Mouse (Mus musculus) forebrain, embryonic 13.5 days (tissue): Measurements from ENCODE around the gene Wdfy3. TPM values are rescaled to one million over a fixed set of nuclear protein-coding genes. Genes with fewer than 3 reads are reported as not detected.

Experiments
- ATAC-seq: fragments of 200-750 bp; cut with Nextera tagmentation; 2 replicates; pipeline ENCODE4 v1.8.0; 2017
- H3K27ac ChIP-seq: fragments of 300-500 bp; sonication (generic); 2 replicates; pipeline ENCODE4 v1.5.1; 2015; ENCODE audit warnings: inconsistent platforms, mild to moderate bottlenecking, moderate library complexity
- H3K27me3 ChIP-seq: fragments of 300-500 bp; sonication (generic); 2 replicates; pipeline ENCODE4 v1.6.1; 2015; ENCODE audit warnings: mild to moderate bottlenecking, inconsistent platforms
- H3K36me3 ChIP-seq: fragments of 300-500 bp; sonication (generic); 2 replicates; pipeline ENCODE4 v1.6.1; 2015; ENCODE audit warnings: mild to moderate bottlenecking, inconsistent platforms; ENCODE audit not compliant: poor library complexity, severe bottlenecking
- H3K4me1 ChIP-seq: fragments of 300-500 bp; sonication (generic); 2 replicates; pipeline ENCODE4 v1.6.1; 2015; ENCODE audit warnings: inconsistent platforms
- H3K4me2 ChIP-seq: fragments of 300-500 bp; sonication (generic); 2 replicates; pipeline ENCODE4 v1.6.1; 2015; ENCODE audit warnings: inconsistent platforms, mild to moderate bottlenecking, moderate library complexity
- H3K4me3 ChIP-seq: fragments of 300-500 bp; sonication (generic); 2 replicates; pipeline ENCODE4 v1.5.1; 2015; ENCODE audit warnings: mild to moderate bottlenecking, inconsistent platforms
- H3K9ac ChIP-seq: fragments of 300-500 bp; sonication (generic); 2 replicates; pipeline ENCODE4 v1.6.1; 2015; ENCODE audit warnings: mild to moderate bottlenecking, inconsistent platforms
- H3K9me3 ChIP-seq: fragments of 300-500 bp; sonication (generic); replicated peaks from 2 replicates; pipeline ENCODE4 v1.6.1; 2016; ENCODE audit warnings: inconsistent platforms
- WGBS: fragments of 180-500 bp; shearing (Covaris S2); methylation state at CpG from one replicate; pipeline ENCODE4 v1.1.7; 2015; 5-methylcytosine and 5-hydroxymethylcytosine counted together
- polyA plus RNA-seq: library from polyadenylated mRNA; unstranded; fragments of >200 nt; fragmentation: Nextera tagmentation; extraction: Ambion mirVana; gene quantifications from 2 replicates; pipeline ENCODE4 v1.2.1, GENCODE M21; 2015

The Wdfy3 gene
- polyA plus RNA-seq, 1 experiment from 2014 or later = 22.9 TPM

DNA sequence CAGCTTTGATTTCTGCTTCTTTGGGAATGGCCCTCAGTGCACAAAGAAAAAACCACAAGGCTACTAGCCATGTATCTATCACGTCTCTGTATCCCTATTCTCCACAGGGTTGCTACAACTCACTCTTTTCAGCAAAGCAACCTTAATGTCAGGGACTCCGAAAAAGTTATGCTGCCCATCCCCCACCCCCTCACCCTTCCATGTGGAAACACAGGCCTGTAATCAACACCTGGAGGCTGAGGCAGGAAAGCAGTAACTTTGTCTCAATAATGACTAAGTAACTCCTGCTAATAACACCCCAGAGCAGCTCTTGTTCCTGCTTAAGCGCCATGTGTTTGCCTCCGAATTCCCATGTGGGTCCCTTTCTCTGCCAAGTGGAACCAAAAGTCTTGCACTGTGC is 17.3 kb downstream of the Wdfy3 start:
- Histone ChIP-seq H3K4me1 (peaks cover 18% of the 10 kb centered on the region), H3K27me3 (no peaks in the 10 kb centered on the region), H3K9me3 (no peaks in the 10 kb centered on the region), H3K4me2 (no peak overlapping the region), H3K36me3 (peaks cover 5% of the 10 kb centered on the region; the same call in 1 of the 2 replicates), H3K27ac (no peak overlapping the region), H3K4me3 (no peak overlapping the region), H3K9ac (no peak overlapping the region)
- ATAC-seq = no peak
- 93% methylated on average over 4 of the region's 4 CpGs for WGBS

DNA sequence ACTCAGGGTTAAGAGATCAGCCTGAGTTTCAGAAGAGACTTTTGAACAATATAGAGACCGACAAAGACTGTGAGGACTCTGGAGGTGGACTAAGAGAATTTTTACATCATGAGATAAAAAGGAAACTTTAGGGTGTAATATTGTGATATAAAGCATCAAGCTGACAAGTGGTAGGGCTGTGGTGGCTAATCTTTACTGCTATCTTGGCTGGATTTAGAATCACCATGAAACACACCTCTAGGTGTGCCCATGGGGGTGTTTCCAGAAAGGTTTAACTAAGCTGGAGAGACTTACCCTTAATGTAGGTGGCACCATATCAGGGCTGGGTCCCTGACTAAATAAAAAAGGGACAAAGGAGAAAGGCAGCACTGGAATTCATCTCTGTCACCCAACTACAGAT is 19.0 kb downstream of the Wdfy3 start:
- WGBS = 98% methylated on average over 1 of the region's 1 CpGs
- Histone ChIP-seq H3K9ac (no peak overlapping the region), H3K27me3 (no peaks in the 10 kb centered on the region), H3K36me3 (peaks cover 5% of the 10 kb centered on the region; the same call in 1 of the 2 replicates), H3K4me3 (no peak overlapping the region), H3K27ac (no peak overlapping the region), H3K9me3 (no peaks in the 10 kb centered on the region), H3K4me2 (no peak overlapping the region), H3K4me1 (peaks cover 12% of the 10 kb centered on the region)
- ATAC-seq = no peak

DNA sequence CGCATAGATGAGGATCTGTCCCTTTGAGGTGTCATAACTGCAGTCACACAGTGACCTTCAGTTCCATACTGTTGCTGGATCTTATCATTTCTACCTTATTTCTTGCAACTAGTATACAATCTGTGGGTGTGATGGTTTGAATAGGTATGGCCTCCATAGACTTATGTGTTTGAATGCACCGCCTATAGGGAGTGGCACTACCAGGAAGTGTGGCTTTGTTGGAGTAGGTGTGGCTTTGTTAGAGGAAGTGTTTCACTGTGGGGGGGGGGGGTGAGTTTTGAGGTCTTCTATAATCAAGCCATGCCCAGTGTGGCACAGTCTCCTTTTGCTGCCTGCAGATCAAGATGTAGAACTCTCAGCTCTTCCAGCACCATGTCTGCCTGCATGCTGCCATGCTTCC is 21.3 kb downstream of the Wdfy3 start:
- WGBS = 97% methylated on average over 2 of the region's 2 CpGs

DNA sequence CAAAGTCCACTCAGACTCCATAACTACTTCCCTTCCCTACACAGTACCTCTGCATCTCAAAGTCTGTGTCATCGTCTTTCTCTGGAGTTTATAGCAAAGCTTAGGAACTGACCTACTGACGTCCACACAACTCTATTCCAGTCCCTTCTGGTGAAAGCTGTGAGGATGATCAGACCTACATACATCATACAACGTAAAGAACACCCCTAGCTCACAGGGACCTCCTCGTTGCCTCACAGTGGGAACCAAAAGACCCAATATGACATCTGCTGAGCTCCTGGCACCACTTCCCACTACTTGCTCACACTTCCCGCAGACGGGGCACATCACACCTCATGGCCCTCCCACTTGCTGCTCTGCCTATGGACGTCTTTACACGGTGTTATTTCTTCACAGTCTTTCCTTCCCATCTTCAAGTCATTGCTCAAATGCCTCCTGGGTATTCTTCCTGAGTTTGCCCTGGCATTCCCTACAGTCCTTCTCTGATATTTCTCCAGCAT is 23.1 kb downstream of the Wdfy3 start:
- H3K27me3 ChIP-seq = no peaks in the 10 kb centered on the region

More for the DNA sequence above, 21.3 kb downstream of the Wdfy3 start:
- no peaks in the 10 kb centered on the region for H3K27me3 ChIP-seq
- H3K36me3 ChIP-seq = peaks cover 16% of the 10 kb centered on the region
- H3K27ac ChIP-seq = no peak overlapping the region
- ATAC-seq = no peak
- H3K4me2 ChIP-seq = no peak overlapping the region
- H3K4me3 ChIP-seq = no peak overlapping the region
- no peaks in the 10 kb centered on the region; the same call in 1 of the 2 replicates for H3K4me1 ChIP-seq
- H3K9me3 ChIP-seq = no peaks in the 10 kb centered on the region; the same call in 1 of the 2 replicates
- H3K9ac ChIP-seq = no peak overlapping the region

DNA sequence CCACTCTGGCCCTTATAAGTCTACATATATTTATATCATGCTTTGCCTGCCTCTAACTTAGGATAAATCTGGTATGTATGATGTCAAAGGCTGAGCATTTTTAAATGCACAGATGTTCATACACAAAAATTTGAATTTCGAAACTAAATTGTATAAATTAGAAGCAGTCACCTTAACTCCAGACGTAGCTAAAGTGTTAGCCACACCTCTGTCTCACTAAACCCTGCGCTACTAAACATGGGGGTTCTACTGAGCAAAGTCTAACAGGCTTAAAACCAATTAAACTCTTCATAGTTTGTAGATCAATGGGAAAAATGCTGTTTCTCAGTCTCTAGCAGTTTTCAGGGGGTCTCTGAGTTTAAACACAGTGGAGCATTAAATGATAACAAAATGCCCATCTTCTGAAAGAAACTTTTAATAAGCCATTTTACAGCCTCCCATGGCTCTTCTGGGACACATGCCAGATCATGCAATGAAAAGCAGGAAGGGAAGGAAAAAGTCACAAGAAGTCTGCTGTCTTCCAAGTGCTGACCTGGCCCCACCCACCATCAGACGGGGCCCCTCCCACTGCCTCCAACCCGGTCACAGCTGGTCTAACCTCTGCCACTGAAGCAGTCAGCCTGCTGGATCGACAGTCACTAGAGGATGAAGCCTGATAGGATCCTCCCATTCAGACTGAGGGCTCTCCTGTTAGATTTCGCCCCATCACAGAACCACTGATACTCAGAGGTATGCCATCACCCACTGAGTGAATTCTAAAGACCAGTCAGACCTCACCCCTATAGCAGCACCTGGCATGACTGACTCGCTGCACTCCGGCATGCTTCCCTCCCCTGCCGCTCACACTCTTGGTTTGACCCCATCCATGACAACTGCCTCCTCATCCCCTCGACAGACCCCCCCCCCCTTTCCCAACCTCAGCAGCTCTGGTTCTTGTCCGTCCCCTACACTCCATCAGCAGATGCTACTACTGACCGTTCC is 23.8 kb downstream of the Wdfy3 start:
- 85% methylated on average over 13 of the region's 13 CpGs for WGBS
- no peak overlapping the region for H3K4me2 ChIP-seq
- no peak for ATAC-seq
- peaks cover 22% of the 10 kb centered on the region for H3K36me3 ChIP-seq
- no peaks in the 10 kb centered on the region; the same call in 1 of the 2 replicates for H3K9me3 ChIP-seq
- H3K4me1 ChIP-seq = no peaks in the 10 kb centered on the region; the same call in 1 of the 2 replicates
- no peak overlapping the region for H3K4me3 ChIP-seq
- H3K27me3 ChIP-seq = no peaks in the 10 kb centered on the region
- no peak overlapping the region for H3K27ac ChIP-seq
- no peak overlapping the region for H3K9ac ChIP-seq

More for the DNA sequence above, 23.1 kb downstream of the Wdfy3 start:
- no peak overlapping the region for H3K9ac ChIP-seq
- no peak overlapping the region for H3K27ac ChIP-seq
- peaks cover 14% of the 10 kb centered on the region for H3K36me3 ChIP-seq
- 91% methylated on average over 8 of the region's 8 CpGs for WGBS
- ATAC-seq = no peak
- H3K4me2 ChIP-seq = no peak overlapping the region
- no peaks in the 10 kb centered on the region; the same call in 1 of the 2 replicates for H3K4me1 ChIP-seq
- no peak overlapping the region for H3K4me3 ChIP-seq
- no peaks in the 10 kb centered on the region; the same call in 1 of the 2 replicates for H3K9me3 ChIP-seq

DNA sequence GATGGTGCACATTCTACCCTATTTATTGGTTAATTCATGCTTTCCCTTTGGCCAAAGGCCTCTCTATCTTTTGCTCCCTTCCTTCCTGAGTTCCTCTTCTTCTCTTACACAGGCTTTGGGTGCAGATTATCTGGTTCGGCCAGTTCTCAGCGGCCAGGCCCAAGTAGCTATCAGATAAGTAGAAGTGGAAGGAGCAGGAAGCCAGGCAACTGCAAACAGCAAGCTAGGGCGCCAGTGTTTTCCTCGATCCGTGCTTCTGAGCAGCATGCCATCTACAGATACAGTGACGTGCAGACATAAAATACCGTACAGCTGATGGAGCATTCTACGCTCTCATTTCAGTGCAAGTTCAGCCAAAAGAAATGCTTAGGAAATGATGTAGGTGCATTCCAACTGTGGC is 24.5 kb downstream of the Wdfy3 start:
- no peaks in the 10 kb centered on the region for H3K27me3 ChIP-seq
- no peaks in the 10 kb centered on the region; the same call in 1 of the 2 replicates for H3K9me3 ChIP-seq
- 91% methylated on average over 8 of the region's 8 CpGs for whole genome bisulfite sequencing
- no peak overlapping the region for H3K4me3 ChIP-seq
- H3K4me2 ChIP-seq = no peak overlapping the region
- no peak overlapping the region for H3K27ac ChIP-seq
- no peak overlapping the region for H3K9ac ChIP-seq
- H3K4me1 ChIP-seq = no peaks in the 10 kb centered on the region; the same call in 1 of the 2 replicates
- peaks cover 29% of the 10 kb centered on the region for H3K36me3 ChIP-seq
- no peak for ATAC-seq

DNA sequence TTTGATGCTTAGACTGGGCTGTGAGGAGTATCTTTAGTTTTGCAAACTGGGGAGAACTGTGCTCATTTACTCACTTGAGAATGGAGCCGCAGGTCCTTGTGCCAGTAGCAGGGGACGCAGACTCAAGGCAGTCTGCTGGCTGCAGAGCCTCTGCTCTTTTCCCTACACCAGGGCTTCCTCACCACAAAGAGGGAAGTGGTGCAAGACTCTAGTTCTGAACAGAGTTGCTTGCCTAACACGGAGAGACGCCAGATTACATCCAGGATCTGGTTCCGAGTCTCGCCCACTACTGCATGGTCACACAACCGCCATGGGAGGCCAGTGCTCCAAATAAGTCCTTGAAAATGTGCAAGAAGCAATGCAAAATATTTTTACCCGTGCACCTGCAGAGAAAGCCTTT is 36.4 kb downstream of the Wdfy3 start:
- Histone ChIP-seq H3K9me3 (peaks cover 9% of the 10 kb centered on the region; the same call in 1 of the 2 replicates), H3K4me2 (no peak overlapping the region), H3K9ac (no peak overlapping the region), H3K27ac (no peak overlapping the region), H3K4me1 (no peaks in the 10 kb centered on the region), H3K36me3 (peaks cover 99% of the 10 kb centered on the region), H3K4me3 (no peak overlapping the region), H3K27me3 (no peaks in the 10 kb centered on the region)
- ATAC-seq = no peak
- WGBS = 98% methylated on average over 8 of the region's 8 CpGs

DNA sequence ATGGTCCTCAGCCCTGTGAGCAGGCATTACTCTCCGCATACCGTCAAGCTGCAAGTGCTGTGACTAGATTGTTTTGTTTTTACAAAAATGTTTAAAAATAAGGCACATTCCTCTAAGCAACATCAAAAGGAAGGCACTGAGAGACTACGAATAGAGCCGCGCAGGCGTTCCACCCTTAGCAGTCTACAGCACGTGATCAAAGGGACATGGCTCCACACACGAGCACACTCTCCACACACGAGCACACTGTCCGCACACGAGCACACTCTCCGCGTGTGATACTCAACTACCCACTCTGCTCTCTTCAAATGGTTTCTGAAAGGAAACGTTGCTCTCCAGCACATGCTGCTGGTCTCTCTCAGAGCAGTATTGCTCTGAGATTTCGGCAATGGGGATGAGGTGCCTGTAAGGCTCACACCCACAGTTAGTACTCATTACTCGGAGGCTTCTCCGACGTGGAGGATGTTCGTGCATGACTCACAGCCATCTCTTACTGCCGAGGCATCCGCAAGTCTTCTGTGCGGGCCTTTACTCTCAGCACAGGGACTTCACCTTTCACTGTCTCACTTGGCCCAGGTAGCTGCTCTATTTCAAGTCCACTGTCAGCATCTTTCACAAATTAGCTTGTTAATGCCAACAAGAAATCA is 37.0 kb downstream of the Wdfy3 start:
- Histone ChIP-seq H3K36me3 (peaks cover 97% of the 10 kb centered on the region), H3K9me3 (peaks cover 9% of the 10 kb centered on the region; the same call in 1 of the 2 replicates), H3K9ac (no peak overlapping the region), H3K27ac (no peak overlapping the region), H3K4me2 (no peak overlapping the region), H3K4me1 (no peaks in the 10 kb centered on the region), H3K4me3 (no peak overlapping the region), H3K27me3 (no peaks in the 10 kb centered on the region)
- ATAC-seq = no peak
- WGBS = 94% methylated on average over 22 of the region's 22 CpGs

DNA sequence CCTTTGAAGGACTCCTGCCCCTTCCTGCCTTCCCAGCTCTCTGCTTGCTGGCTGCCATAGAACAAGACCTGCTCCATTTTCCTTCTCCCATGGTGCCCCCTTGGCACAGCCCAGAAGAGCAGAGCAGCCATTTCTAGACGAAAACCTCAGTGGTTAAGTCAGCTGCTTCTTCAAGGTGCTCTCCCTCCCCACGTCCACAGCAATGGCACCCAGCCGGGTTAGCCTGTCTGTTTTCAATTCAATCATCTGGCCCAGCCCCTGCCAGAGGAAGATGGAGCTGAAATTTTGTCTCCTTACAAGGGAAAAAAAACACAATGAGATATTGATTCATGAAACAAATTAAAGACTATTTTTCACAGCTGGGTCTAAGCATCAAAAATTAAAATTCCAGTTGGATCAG is 37.5 kb downstream of the Wdfy3 start:
- peaks cover 9% of the 10 kb centered on the region; the same call in 1 of the 2 replicates for H3K9me3 ChIP-seq
- H3K9ac ChIP-seq = no peak overlapping the region
- no peak for ATAC-seq
- H3K4me2 ChIP-seq = no peak overlapping the region
- H3K4me3 ChIP-seq = no peak overlapping the region
- H3K4me1 ChIP-seq = no peaks in the 10 kb centered on the region
- H3K27me3 ChIP-seq = no peaks in the 10 kb centered on the region
- WGBS = 60% methylated on average over 3 of the region's 3 CpGs
- no peak overlapping the region for H3K27ac ChIP-seq
- H3K36me3 ChIP-seq = peaks cover 97% of the 10 kb centered on the region

DNA sequence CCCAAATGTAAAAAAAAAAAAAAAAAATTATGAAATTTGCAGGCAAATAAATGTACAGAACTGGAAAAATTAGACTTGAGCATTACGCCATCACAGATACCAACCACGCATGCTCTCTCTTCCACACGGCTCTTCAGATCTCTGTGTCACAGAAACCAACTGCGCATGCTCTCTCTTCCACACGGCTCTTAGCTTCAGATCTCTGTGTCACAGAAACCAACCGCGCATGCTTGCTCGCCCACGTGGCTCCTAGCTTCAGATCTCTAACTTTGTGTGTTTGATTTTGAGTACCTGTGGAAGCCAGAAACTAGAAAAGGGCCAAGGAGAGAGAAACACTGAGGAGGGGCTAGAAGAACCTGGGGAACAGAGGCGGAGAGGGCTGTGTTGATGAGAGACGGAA is 46.3 kb downstream of the Wdfy3 start:
- no peaks in the 10 kb centered on the region for H3K27me3 ChIP-seq
- H3K9ac ChIP-seq = no peak overlapping the region
- H3K27ac ChIP-seq = no peak overlapping the region
- 96% methylated on average over 11 of the region's 11 CpGs for WGBS
- no peaks in the 10 kb centered on the region for H3K4me1 ChIP-seq
- ATAC-seq = no peak
- H3K4me3 ChIP-seq = no peak overlapping the region
- no peaks in the 10 kb centered on the region; the same call in 1 of the 2 replicates for H3K9me3 ChIP-seq
- no peak overlapping the region for H3K4me2 ChIP-seq
- peaks cover 67% of the 10 kb centered on the region for H3K36me3 ChIP-seq

DNA sequence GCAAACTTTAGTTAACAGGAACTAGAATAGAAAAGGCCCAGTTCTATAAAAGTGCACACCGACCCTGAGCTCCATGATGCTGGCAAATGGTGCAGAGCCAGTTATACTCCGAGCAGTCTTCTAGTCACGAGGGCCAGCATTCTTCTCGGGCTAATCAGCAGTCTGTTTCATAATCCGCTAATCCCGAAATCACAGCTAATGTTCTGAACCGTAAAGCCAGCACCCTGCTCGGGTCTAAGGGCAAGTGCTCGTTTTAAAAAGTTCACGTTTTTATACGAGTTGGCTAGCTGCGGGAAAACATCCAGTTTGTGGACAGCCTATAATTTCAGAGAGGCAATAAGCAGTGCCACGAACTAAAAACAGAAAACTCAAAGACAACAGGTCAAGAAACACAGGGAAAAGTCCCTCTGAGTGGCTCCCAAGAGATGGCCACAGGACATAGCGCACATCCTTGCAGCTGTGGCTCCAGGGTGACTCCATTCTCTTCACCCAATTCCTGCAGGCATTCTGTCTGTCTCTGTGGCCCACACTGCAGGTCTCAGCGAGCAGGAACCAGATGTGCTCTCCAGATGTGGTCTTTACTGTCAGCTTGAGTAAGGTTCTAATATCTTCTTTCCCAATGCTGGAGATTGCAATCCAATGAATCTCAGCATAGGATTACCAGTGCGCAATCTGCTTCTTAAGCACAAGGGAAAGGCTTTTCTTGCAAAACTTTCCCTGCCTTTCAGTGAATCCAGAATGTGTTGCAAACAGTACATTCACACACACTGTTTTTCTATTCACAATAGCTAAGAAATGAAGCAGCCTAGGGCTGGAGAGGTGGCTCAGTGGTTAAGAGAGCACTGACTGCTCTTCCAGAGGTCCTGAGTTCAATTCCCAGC is 47.5 kb downstream of the Wdfy3 start:
- no peaks in the 10 kb centered on the region for H3K27me3 ChIP-seq
- H3K4me3 ChIP-seq = no peak overlapping the region
- H3K9me3 ChIP-seq = no peaks in the 10 kb centered on the region
- H3K9ac ChIP-seq = no peak overlapping the region
- 87% methylated on average over 16 of the region's 16 CpGs for whole genome bisulfite sequencing
- no peak overlapping the region for H3K27ac ChIP-seq
- H3K36me3 ChIP-seq = peaks cover 58% of the 10 kb centered on the region
- no peak overlapping the region for H3K4me2 ChIP-seq
- no peak for ATAC-seq
- no peaks in the 10 kb centered on the region for H3K4me1 ChIP-seq
